Mouse (Mus musculus): ENCODE measurements around the gene Kif1a. TPM values are rescaled to one million over a fixed set of nuclear protein-coding genes. Genes with fewer than 3 reads are reported as not detected.
"Not testable (repeated sequence)": the region's sequence is repeated elsewhere in the genome, so short reads cannot be mapped to it uniquely, and the experiment has no call there.

The Kif1a gene
- polyA plus RNA-seq, 1 experiment, result not detected

GRCm38 (mm10) chr1:92976141-92976566 lies 125.6 kb downstream of the Kif1a start:
- H3K4me1 ChIP-seq (ENCODE audit: control insufficient read depth, insufficient read depth, insufficient read length, low read length), result peaks cover 17% of the 10 kb centered on the region
- H3K4me3 ChIP-seq (ENCODE audit: insufficient read depth, low read depth, low read length), result no peak overlapping the region
- H3K27ac ChIP-seq (replicated peaks; ENCODE audit: low read depth, low read length), result no peak overlapping the region

- Histone ChIP-seq H3K4me3 (ENCODE audit: insufficient read depth, low read depth, low read length) (no peak overlapping the region), H3K4me1 (ENCODE audit: control insufficient read depth, insufficient read depth, insufficient read length, low read length) (no peaks in the 10 kb centered on the region; the same call in 1 of the 2 replicates), H3K27ac (replicated peaks; ENCODE audit: low read depth, low read length) (0 out of 2 replicates have a peak overlapping the region, but pooled peaks have one; percentile 12)
These were observed 128.9 kb downstream of the Kif1a start for GRCm38 (mm10) chr1:92972854-92973253.

- Histone ChIP-seq H3K27ac (replicated peaks; ENCODE audit: low read depth, low read length) (peak overlapping the region; percentile 45; the same call in 1 of the 2 replicates), H3K4me1 (ENCODE audit: control insufficient read depth, insufficient read depth, insufficient read length, low read length) (no peaks in the 10 kb centered on the region; the same call in 1 of the 2 replicates), H3K4me3 (ENCODE audit: insufficient read depth, low read depth, low read length) (no peak overlapping the region)
These were observed 129.6 kb downstream of the Kif1a start for GRCm38 (mm10) chr1:92971879-92972795.

- H3K27ac ChIP-seq (replicated peaks; ENCODE audit: low read depth, low read length); H3K4me3 ChIP-seq (ENCODE audit: insufficient read depth, low read depth, low read length); H3K4me1 ChIP-seq (ENCODE audit: control insufficient read depth, insufficient read depth, insufficient read length, low read length): not testable (repeated sequence)
These were observed 131.0 kb downstream of the Kif1a start for GRCm38 (mm10) chr1:92970791-92971190.

Other genes starting within 250 kb of the Kif1a start
- 0.40 and 0.54 TPM in 2 replicates for gene Ankmy1, start 199.0 kb downstream of the Kif1a start, polyA plus RNA-seq (2012; ENCODE audit: insufficient read depth, insufficient read length, missing spikeins)
- 25.5 and 29.2 TPM in 2 replicates for gene Dusp28, start 195.0 kb downstream of the Kif1a start, polyA plus RNA-seq (2012; ENCODE audit: insufficient read depth, insufficient read length, missing spikeins)
- 54.5 and 68.2 TPM in 2 replicates for gene Rnpepl1, start 191.2 kb downstream of the Kif1a start, polyA plus RNA-seq (2012; ENCODE audit: insufficient read depth, insufficient read length, missing spikeins)
- gene Capn10, start 167.6 kb downstream of the Kif1a start, polyA plus RNA-seq (2012; ENCODE audit: insufficient read depth, insufficient read length, missing spikeins), result 6.1 and 6.8 TPM in 2 replicates
- gene Gpr35, start 151.1 kb downstream of the Kif1a start, polyA plus RNA-seq (2012; ENCODE audit: insufficient read depth, insufficient read length, missing spikeins), result 0.67 TPM in 1 of 2 replicates, not detected in the other
- gene Aqp12, start 95.6 kb downstream of the Kif1a start, polyA plus RNA-seq (2012; ENCODE audit: insufficient read depth, insufficient read length, missing spikeins), result not detected in 2 replicates
- not detected in 2 replicates for gene Agxt, start 33.3 kb upstream of the Kif1a start, polyA plus RNA-seq (2012; ENCODE audit: insufficient read depth, insufficient read length, missing spikeins)
- not detected in 2 replicates for gene 2310007B03Rik, start 59.0 kb upstream of the Kif1a start, polyA plus RNA-seq (2012; ENCODE audit: insufficient read depth, insufficient read length, missing spikeins)
- not detected in 2 replicates for gene Crocc2, start 66.8 kb upstream of the Kif1a start, polyA plus RNA-seq (2012; ENCODE audit: insufficient read depth, insufficient read length, missing spikeins)
- 2.3 and 4.7 TPM in 2 replicates for gene Sned1, start 133.9 kb upstream of the Kif1a start, polyA plus RNA-seq (2012; ENCODE audit: insufficient read depth, insufficient read length, missing spikeins)
- gene Mterf4, start 204.0 kb upstream of the Kif1a start, polyA plus RNA-seq (2012; ENCODE audit: insufficient read depth, insufficient read length, missing spikeins), result 36.1 and 37.7 TPM in 2 replicates
- gene Ppp1r7, start 240.9 kb upstream of the Kif1a start, polyA plus RNA-seq (2012; ENCODE audit: insufficient read depth, insufficient read length, missing spikeins), result 18.0 and 21.8 TPM in 2 replicates
- 0.42 TPM in 1 of 2 replicates, not detected in the other for gene Pask, start 241.5 kb upstream of the Kif1a start, polyA plus RNA-seq (2012; ENCODE audit: insufficient read depth, insufficient read length, missing spikeins)